Mouse (Mus musculus) kidney, embryonic 16.5 days (tissue): ENCODE data around the gene 2610528J11Rik. TPM values are rescaled to one million over a fixed set of nuclear protein-coding genes. Genes with fewer than 3 reads are reported as not detected.

ENCODE experiments used
- ATAC-seq: fragments of 200-750 bp; cut with Nextera tagmentation; 2 replicates; pipeline ENCODE4 v1.8.0; 2017; ENCODE audit warnings: moderate TSS enrichment; ENCODE audit not compliant: low FRiP score, low TSS enrichment
- H3K27ac ChIP-seq: fragments of 300-500 bp; sonication (generic); 2 replicates; pipeline ENCODE4 v1.5.1; 2014; ENCODE audit warnings: low read length
- H3K27me3 ChIP-seq: fragments of 300-500 bp; sonication (generic); 2 replicates; pipeline ENCODE4 v1.6.1; 2014; ENCODE audit warnings: low read length, control low read depth, mixed read lengths; ENCODE audit not compliant: insufficient read depth
- H3K36me3 ChIP-seq: fragments of 300-500 bp; sonication (generic); 2 replicates; pipeline ENCODE4 v1.6.1; 2014; ENCODE audit warnings: low read length, control low read depth, mixed read lengths; ENCODE audit not compliant: insufficient read depth
- H3K4me1 ChIP-seq: fragments of 300-500 bp; sonication (generic); 2 replicates; pipeline ENCODE4 v1.6.1; 2014; ENCODE audit warnings: low read length, control low read depth, mixed read lengths; ENCODE audit not compliant: insufficient read depth
- H3K4me2 ChIP-seq: fragments of 300-500 bp; sonication (generic); replicated peaks from 2 replicates; pipeline ENCODE4 v1.6.1; 2014; ENCODE audit warnings: low read depth, low read length
- H3K4me3 ChIP-seq: fragments of 300-500 bp; sonication (generic); 2 replicates; pipeline ENCODE4 v1.5.1; 2014; ENCODE audit warnings: mild to moderate bottlenecking, low read length
- H3K9ac ChIP-seq: fragments of 300-500 bp; sonication (generic); replicated peaks from 2 replicates; pipeline ENCODE4 v1.6.1; 2014; ENCODE audit warnings: low read length
- H3K9me3 ChIP-seq: fragments of 300-500 bp; sonication (generic); 2 replicates; pipeline ENCODE4 v1.6.1; 2016; ENCODE audit warnings: low read length, control low read depth
- WGBS: fragments of 180-500 bp; shearing (Covaris S2); extraction: QIAGEN DNeasy Blood & Tissue Kit; methylation state at CpG from one replicate; pipeline ENCODE4 v1.1.7; 2014; 5-methylcytosine and 5-hydroxymethylcytosine counted together
- polyA plus RNA-seq: library from polyadenylated mRNA; unstranded; fragments of >200 nt; fragmentation: Nextera tagmentation; extraction: Ambion mirVana; gene quantifications from 2 replicates; pipeline ENCODE4 v1.2.1, GENCODE M21; 2015

2610528J11Rik gene
- polyA plus RNA-seq, 1 experiment from 2014 or later: 33.1 TPM

DNA sequence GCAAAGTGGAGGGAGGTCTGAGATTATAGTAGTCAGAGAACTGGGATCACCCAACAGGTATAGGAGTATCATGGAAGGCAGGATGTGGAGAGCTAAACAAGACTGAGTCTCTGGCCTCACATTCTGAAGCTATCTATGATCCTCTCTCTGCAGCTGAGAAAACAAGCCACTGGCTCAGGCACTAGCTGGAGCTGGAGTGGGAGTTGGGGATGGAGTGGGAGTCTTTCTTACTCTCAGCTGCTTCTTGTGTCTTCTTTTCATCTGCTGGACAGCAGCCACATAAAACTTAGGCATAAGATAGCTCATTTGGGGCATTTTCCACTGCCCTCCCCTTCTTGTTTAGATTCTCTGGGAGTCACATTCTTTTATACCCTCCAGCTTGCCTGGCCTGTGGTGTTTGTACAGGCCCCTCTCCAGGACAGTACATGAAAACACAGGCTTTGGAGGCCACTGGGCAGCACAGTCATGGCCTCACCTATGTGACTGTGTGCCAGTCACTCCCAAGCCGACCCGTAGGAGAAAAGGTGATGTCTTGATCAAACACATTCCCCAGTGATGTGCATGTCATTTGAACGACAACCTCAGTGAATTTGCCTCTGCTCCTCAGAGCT is 26.3 kb downstream of the 2610528J11Rik start:
- Histone ChIP-seq H3K9ac (no peak overlapping the region), H3K4me1 (no peaks in the 10 kb centered on the region), H3K4me2 (no peak overlapping the region), H3K27me3 (no peaks in the 10 kb centered on the region), H3K9me3 (no peaks in the 10 kb centered on the region), H3K27ac (peak overlapping the region; percentile 54), H3K36me3 (no peaks in the 10 kb centered on the region), H3K4me3 (no peak overlapping the region)
- peak; percentile 80 for ATAC-seq
- WGBS: 37% methylated on average over 3 of the region's 3 CpGs

DNA sequence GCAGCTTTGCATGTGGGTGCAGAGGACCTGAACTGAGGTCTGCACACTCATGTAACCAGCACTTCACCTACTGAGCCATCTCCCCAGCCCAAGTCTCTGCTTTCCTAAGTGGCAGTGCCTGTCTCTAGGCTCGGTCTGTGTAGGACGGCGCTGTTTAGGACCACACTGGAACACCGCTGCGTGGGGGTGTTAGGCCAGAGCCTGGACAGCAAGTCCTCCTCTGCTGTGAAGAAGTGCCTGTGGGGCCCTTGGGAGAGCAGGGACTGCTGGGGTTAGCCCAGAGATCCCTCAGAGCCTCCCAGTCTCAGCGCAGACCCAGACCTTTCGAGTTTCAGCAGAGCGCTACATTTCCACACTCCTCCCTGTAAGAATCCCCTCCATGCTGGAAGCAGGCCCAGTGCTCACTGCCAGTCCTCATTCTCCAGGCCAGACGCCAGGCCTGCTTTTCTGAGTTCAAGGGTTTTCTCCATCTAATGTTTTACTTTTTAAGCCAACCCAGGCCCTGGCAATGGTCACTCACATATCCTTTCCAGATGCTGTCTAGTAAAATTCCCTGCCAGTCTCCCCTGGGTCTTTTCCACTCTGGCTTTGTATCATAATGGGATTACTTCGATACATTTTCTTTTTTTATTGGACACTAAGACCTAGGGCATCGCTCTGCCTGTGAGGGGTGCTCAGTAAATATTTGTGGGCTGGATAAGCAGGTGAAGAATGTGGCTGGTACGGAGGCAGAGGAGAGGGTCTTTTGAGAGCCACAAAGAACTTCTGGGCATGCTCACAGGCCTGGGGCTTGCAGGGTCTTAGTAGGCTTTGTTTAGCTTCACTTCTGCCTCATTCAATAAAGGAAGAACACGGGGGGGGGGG is 37.5 kb downstream of the 2610528J11Rik start:
- no peak for ATAC-seq
- Histone ChIP-seq H3K9me3 (no peaks in the 10 kb centered on the region), H3K27me3 (no peaks in the 10 kb centered on the region), H3K36me3 (no peaks in the 10 kb centered on the region), H3K4me2 (no peak overlapping the region), H3K4me3 (no peak overlapping the region), H3K27ac (no peak overlapping the region), H3K9ac (no peak overlapping the region), H3K4me1 (no peaks in the 10 kb centered on the region)
- WGBS: 81% methylated on average over 13 of the region's 13 CpGs

DNA sequence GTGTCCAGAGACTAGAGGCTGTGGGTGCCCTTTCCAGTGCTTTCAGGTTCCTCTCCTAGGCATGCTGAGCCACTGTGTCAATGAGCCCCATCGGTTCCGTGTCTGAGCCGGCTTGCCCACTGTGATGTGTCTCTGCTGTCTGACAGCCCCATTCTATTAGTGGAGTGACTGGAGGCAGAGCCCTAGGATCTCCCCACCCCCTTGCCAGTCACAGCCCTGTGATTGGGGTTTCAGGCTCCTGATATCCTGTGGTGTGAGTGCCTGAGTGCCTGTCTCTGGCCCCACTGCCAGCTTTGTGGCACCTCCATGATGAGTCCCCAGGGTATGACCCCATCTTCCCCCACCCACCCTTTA is 38.1 kb downstream of the 2610528J11Rik start:
- no peak overlapping the region for H3K4me3 ChIP-seq
- H3K9me3 ChIP-seq: no peaks in the 10 kb centered on the region
- WGBS: 83% methylated on average over 3 of the region's 3 CpGs
- ATAC-seq: no peak
- H3K27me3 ChIP-seq: no peaks in the 10 kb centered on the region
- no peaks in the 10 kb centered on the region for H3K4me1 ChIP-seq
- no peak overlapping the region for H3K4me2 ChIP-seq
- H3K27ac ChIP-seq: no peak overlapping the region
- no peaks in the 10 kb centered on the region for H3K36me3 ChIP-seq
- H3K9ac ChIP-seq: no peak overlapping the region

DNA sequence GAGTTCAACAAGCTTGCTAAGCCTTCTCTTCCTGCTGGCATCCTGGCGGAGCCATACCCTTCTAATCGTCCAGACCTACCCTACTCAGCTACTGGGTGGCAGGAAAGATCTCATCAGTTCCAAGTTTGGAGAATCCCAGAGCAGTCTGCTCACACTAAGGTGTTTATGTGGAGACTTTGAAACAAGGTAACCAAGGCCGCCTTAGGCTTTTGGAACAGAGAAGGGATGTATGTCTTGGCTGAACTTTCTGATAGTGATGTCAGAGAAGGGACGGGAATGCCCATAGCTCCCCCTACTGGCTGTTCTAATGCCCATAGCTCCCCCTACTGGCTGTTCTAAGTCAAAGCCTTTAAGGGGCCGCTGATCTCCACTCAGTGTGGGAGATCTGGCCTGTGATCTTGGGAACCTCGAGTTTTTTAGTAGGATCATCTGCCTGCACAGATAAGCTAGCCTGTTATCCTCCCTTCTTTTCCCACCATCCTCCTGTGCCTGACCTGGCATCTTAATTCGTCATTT is 39.4 kb downstream of the 2610528J11Rik start:
- H3K36me3 ChIP-seq: no peaks in the 10 kb centered on the region
- no peak overlapping the region for H3K4me2 ChIP-seq
- H3K4me3 ChIP-seq: no peak overlapping the region
- no peak overlapping the region for H3K9ac ChIP-seq
- no peak for ATAC-seq
- no peak overlapping the region for H3K27ac ChIP-seq
- H3K4me1 ChIP-seq: no peaks in the 10 kb centered on the region
- no peaks in the 10 kb centered on the region for H3K27me3 ChIP-seq
- WGBS: 34% methylated on average over 7 of the region's 7 CpGs
- no peaks in the 10 kb centered on the region for H3K9me3 ChIP-seq

DNA sequence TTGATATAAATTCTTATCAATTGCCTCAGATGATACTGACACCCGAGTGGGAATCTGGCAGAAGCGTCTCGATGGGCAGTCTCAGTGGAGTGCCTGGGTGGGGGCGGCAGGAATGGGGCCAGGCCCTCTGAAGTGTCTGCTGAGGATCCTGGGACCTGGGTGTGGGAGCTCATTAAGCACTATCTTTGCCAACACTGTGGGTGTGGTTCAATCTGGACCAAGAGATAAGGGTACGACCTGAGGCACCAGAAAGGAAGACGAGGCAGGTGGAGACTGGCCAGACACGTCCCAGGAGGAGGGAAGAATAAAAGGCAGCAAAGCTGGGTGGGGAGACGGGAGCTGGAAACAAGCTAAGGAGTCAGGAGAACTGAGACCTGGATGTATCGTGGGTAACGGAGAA is 41.9 kb downstream of the 2610528J11Rik start:
- WGBS: 75% methylated on average over 10 of the region's 10 CpGs
- no peaks in the 10 kb centered on the region for H3K9me3 ChIP-seq
- no peaks in the 10 kb centered on the region for H3K4me1 ChIP-seq
- no peak for ATAC-seq
- H3K27me3 ChIP-seq: no peaks in the 10 kb centered on the region
- no peaks in the 10 kb centered on the region for H3K36me3 ChIP-seq
- no peak overlapping the region for H3K4me3 ChIP-seq
- no peak overlapping the region for H3K9ac ChIP-seq
- no peak overlapping the region for H3K27ac ChIP-seq
- H3K4me2 ChIP-seq: no peak overlapping the region

DNA sequence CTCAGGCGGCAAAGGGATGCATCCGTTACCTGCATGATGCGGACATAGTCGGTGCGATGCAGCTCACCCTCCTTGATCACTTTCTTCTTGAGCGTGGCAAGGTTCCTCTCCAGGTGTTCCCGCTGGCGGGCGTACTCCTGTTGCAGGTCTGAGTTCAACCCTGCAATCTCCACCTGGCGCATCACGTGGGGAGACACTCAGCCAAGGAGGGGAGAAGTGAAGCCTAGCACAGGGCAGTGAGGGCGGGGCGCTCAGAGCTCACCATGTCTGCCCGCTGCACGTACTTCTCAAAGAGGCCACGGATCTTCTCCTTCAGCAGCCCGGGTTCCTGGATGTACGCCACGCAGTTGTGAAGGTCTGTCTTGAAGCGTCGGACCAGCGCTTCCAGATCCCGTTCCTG is 42.5 kb downstream of the 2610528J11Rik start:
- Histone ChIP-seq H3K27ac (no peak overlapping the region), H3K9me3 (no peaks in the 10 kb centered on the region), H3K4me3 (no peak overlapping the region), H3K36me3 (no peaks in the 10 kb centered on the region), H3K27me3 (no peaks in the 10 kb centered on the region), H3K4me2 (no peak overlapping the region), H3K4me1 (no peaks in the 10 kb centered on the region), H3K9ac (no peak overlapping the region)
- WGBS: 79% methylated on average over 23 of the region's 23 CpGs
- ATAC-seq: no peak

DNA sequence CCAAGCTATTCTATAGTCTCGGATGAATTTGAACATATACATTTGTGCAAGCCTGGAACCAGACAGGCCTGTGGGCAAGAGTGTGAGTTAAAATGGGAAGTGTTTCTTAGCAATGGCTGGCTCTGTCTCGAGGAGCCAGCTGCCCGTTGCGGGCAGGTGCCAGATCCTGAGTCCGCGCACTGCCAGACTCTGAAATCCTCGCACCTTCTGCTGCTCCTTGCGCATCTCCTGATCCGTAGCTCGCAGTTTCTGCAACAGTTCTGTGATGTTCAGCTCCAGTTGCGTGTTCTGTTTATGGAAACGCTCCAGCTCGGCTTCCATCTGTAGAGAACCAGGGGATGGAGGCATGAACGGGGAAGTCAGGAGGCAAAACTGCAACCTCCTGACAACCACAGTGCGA is 44.6 kb downstream of the 2610528J11Rik start:
- no peak overlapping the region for H3K4me2 ChIP-seq
- no peak overlapping the region for H3K9ac ChIP-seq
- H3K4me1 ChIP-seq: no peaks in the 10 kb centered on the region
- H3K36me3 ChIP-seq: no peaks in the 10 kb centered on the region
- H3K9me3 ChIP-seq: no peaks in the 10 kb centered on the region
- ATAC-seq: no peak
- no peak overlapping the region for H3K4me3 ChIP-seq
- H3K27me3 ChIP-seq: no peaks in the 10 kb centered on the region; the same call in 1 of the 2 replicates
- no peak overlapping the region for H3K27ac ChIP-seq
- WGBS: 76% methylated on average over 15 of the region's 15 CpGs

DNA sequence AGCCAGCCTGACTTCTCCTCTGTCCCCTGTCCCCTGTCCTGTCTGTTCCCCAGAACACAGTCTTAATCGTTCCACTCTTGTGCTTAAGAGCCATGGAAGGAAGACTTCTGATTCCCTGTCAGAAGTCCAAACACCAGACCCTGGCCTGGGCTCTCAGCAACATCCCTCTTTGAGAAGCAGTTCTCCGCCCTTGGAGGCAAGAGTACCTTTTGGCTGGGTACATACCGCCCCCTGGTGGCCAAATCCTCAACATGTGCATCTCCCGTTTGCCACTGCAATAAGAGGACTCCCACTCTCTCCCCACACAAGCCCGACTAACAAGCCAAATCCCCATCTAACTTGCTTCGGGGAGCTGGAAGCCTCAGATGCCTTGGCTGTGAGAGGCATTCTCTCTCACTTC is 49.3 kb downstream of the 2610528J11Rik start:
- WGBS: 9% methylated on average over 6 of the region's 6 CpGs
- ATAC-seq: no peak
- no peak overlapping the region for H3K27ac ChIP-seq

DNA sequence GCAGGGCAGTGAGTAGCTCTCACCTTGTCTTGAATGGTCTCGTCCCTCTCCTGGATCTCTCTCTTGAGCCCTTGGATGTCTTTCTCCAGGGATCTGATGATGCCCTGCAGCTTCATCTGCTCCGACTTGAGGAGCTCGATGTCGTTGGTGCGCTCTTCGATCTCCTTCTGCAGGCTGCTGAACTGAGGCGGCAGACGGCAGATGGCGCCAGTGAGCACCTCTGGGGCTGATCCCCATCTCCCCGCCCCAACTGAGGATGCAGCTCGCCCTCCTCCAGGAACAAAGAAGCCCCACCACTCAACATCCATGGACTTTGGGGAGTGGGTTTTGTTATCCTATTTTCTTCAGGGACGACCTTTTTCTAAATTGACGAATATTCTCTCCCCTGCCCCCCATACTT is 52.5 kb downstream of the 2610528J11Rik start:
- Histone ChIP-seq H3K36me3 (no peaks in the 10 kb centered on the region), H3K27me3 (no peaks in the 10 kb centered on the region; the same call in 1 of the 2 replicates), H3K9me3 (peaks cover 1% of the 10 kb centered on the region; the same call in 1 of the 2 replicates), H3K4me2 (no peak overlapping the region), H3K9ac (no peak overlapping the region), H3K4me3 (no peak overlapping the region), H3K27ac (no peak overlapping the region), H3K4me1 (no peaks in the 10 kb centered on the region)
- ATAC-seq: no peak
- 59% methylated on average over 13 of the region's 13 CpGs for WGBS

More for the DNA sequence above, 49.3 kb downstream of the 2610528J11Rik start:
- no peaks in the 10 kb centered on the region for H3K36me3 ChIP-seq
- H3K9ac ChIP-seq: no peak overlapping the region
- H3K4me1 ChIP-seq: no peaks in the 10 kb centered on the region
- no peaks in the 10 kb centered on the region; the same call in 1 of the 2 replicates for H3K9me3 ChIP-seq
- H3K4me3 ChIP-seq: no peak overlapping the region
- no peak overlapping the region for H3K4me2 ChIP-seq
- no peaks in the 10 kb centered on the region; the same call in 1 of the 2 replicates for H3K27me3 ChIP-seq
